Mouse (Mus musculus): ENCODE measurements at regions not wholly inside any gene's neighbourhood (a gene's known extent, or its start where the extent isn't known, plus 50 kb on each side); places are given as distances from the start of the nearest gene placed in this dataset.

DNA sequence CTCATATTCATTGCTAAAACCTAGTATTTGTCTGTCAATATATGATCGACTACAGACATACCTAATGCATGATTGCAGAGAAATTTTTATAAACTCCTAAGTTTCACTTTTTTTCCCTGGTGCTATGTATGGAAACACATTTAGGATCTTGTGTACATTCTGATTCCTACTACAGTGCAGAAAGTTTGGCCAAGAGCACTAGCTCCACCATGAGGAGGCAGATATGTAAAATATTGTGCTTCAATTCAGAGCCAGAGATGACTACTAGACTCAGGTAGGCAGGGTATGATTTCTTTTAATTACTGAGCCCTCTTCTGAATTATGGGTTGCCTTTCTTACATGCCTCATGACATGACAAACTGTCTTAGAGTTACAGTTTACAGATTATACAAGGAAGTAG lies 488.0 kb downstream of the Cdh19 start:
- TF ChIP-seq MAX (IDR thresholded peaks at IDR 0.05; ENCODE audit: low read depth) (no peak), POLR2AphosphoS2 (IDR thresholded peaks at IDR 0.05; ENCODE audit: insufficient read length, low read depth) (no peak), USF1 (IDR thresholded peaks at IDR 0.05; ENCODE audit: low read depth) (no peak), POLR2A (IDR thresholded peaks at IDR 0.05; ENCODE audit: insufficient read length, low read depth) (no peak), TCF12 (IDR thresholded peaks at IDR 0.05; ENCODE audit: insufficient read depth, poor library complexity, severe bottlenecking) (no peak), SRF (IDR thresholded peaks at IDR 0.05; ENCODE audit: control insufficient read depth, insufficient read length, low read depth) (no peak)

All from myocyte (in vitro differentiated cells).